Mouse (Mus musculus) adrenal gland, postnatal 4 days (tissue): Measurements from ENCODE around the gene Rbx1. TPM values are rescaled to one million over a fixed set of nuclear protein-coding genes. Genes with fewer than 3 reads are reported as not detected.

ENCODE experiments used
- DNase-seq, 2 experiments: peaks; one replicate each; pipeline ENCODE4 v3.0.0; 2021 to 2022; ENCODE audit warnings: low spot score in 2 of 2, mixed read lengths in 2 of 2
- total RNA-seq, 2 experiments: library from RNA; stranded (reverse); gene quantifications; 2 replicates each; pipeline ENCODE4 v1.2.3; 2021

Gene Rbx1
- total RNA-seq, 2 experiments from 2014 or later: 154 to 155 TPM

DNA sequence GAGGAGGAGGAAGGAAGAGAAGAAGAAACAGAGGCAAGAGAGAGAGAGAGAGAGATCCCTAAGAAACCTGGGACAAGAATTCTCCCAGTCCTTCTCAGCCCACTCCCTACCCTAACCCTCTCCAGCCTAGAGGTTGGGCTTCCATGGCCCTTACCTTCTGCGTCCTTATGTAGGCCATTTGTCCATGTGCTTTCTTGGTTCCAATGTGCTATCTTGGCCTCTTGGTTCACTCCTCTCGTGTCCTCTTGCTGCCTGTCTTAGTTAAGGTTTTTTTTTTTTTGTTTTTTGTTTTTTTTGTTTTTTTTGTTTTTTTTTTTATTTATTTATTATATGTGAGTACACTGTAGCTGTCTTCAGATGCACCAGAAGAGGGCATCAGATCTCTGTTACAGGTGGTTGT, 16.9 kb downstream of the Rbx1 start:
- DNase-seq: no peak

DNA sequence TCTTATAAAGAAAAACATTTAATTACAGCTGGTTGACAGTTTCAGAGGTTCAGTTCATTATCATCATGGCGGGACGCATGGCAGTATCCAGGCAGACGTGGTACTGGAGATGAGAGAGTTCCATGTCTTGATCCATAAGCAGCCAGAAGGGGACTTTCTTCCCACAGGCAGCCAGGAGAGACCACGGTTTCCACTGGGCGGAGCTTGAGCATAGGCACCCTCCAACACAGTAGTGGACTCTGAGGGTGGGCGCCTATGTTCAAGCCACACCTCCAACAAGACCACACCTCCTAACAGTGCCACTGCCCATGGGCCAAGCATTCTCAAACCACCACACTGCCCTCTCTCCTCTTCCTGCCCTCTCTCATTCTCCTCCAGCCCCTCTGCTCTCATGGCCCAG, 17.6 kb downstream of the Rbx1 start:
- no peak for DNase-seq

DNA sequence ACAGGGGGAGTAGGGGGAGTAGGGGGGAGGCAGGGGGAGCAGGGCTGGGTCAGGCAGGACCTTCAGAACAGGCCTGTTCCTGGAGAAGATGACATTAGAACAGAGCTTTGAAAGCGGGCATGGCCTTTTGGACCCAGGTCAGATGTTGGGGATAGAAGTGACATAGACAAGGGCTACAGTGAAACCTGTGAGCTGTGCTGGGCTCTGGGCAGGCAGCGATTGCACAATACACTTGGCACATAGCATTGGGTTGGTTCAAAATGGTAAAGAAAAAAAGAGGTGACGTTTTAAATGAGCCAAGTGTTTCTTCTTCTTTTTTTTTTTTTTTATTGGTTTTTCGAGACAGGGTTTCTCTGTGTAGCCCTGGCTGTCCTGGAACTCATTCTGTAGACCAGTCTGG, 19.4 kb downstream of the Rbx1 start:
- no peak for DNase-seq

DNA sequence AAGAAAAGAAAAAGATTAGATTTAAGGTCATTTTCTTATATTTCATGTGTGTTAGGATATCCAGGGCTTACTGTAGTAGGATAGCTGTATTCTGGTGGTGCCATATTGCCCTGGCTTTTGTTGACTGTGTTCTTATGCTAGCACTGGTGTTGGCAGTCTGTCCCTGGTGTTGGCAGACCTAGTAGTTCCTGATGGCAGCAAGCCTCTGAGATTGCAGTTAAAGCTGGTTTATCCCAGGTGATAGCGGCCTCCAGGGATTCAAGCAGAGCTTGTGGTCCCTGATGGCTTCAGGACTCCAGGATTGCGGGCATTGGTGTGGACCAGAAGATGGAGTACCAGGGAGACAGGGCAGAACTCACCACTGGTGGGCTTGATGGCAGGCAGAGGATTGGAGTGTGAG, 37.4 kb downstream of the Rbx1 start:
- no peak for DNase-seq

DNA sequence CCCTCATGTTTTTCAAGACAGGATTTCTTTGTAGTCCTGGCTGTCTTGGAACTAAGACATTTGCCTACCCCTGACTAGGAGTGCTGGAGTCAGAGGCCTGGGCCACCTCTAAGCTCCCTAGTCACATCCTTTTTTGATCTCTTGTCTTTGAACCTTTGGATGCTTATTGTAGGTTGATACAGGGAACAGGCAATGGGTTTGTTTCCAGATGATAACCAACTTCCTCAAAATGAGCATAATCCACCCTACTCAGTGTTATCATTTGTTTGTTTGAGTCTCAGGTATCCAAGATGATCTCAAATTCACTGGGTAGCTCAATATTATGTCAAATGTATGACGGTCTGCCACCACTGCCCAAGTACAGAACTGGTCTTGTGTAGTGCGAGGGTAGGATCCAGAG, 37.9 kb downstream of the Rbx1 start:
- no peak for DNase-seq

DNA sequence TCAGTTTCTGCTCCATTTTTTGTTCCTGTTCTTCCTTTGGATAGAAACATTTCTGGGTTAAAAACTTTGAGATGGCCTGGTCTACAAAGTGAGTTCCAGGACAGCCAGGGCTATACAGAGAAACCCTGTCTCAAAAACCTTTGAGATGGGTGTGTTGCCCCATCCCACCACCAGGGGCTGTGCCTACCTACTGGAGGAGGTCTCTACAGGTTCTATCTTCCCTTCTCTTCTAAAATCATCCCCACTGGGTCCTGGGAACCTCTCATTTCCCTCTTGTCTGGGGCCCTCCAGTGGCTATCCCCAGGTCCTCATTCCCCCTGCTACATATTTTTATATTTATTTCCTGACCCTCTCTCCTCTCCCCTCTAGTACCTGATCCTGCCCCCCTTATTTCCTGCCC, 41.1 kb downstream of the Rbx1 start:
- no peak for DNase-seq

DNA sequence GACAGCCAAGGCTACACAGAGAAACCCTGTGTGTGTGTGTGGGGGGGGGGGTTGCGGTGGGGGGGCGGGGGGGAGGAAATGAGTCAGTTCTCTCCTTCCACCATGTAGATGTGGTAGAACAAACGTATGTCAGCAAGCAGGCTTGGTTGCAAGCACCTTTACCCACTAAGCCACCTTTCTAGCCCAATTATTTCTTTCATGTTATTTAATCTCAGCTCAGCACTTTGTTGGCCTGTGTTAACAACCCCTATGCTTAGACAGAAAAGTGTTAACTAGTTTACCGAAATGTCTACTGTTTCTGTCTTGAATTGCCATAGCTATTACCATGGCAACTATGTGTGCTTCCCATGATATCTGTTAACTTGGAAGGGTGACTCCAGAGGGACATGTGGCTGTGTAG, 44.5 kb downstream of the Rbx1 start:
- DNase-seq: no peak

DNA sequence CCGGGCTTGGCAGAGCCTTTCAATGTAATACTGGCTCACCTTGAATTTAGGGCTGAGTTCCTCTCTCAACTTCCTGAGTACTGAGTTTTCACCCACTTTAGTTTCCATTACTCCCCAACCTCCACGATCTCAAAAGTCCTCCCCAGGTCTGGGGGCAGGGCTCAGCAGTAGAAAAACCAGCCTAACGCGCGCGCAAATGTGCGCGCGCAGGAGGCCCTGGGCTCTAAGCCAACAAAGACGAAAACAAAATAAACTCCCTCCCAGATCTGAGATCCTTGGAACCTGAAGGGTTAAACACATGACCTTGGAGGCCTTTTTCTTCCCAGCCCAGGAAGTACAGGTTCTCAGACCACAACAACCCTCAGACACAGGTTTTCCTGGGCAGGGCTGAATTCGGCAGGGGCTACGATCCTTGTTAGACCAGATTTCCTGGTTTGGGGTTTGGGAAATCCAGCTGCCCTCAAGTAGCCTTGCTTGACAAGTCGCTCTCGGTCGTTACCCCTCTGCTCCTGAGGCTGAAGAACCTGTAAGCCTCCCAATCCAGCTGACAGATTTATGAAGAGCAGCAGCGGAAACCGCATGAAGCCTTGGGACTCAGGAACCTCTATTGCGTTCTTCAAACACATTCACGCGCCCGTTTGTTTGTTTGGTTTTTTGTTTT, 45.6 kb downstream of the Rbx1 start:
- peak; percentile 60 to 68 for DNase-seq

DNA sequence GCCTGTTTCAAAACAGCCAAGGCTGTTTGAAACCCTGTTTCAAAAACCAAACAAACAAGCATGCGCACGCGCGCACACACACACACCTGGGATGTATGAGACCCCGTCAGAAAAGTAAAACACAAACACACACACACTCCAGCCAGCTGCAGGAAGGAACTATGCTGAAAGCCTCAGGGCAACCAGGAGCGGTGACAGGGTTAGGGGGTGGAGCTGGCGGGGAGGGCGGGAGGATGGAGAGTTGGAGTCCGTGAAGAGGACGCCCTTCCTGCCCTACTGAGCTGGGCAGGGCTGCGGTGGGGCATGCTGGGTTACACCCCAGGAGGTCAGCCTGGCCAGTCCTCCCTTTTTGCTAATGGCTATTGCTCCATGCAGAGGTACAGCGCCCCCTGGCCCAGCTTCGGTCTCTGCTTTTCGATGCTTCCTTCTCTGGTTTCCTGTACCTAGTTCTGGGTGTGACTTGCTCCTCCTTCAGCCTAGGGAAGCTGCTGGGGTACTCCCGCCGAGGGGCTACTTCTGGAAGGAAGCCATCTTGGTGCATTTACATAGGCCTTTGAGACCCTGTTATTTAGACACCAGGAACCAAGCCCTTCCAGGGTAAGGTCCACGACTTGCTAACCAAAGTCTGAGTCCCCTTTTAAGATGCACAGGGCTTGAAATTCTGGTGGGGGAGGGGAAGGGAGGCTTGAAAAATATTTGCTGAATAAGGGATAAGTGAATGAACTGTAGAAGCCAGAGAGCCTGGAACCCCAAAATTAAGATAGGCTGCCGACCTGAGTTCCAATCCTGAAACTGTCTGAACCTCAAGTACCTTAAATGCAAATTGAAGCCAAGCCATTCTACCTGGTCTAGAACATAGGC, 48.2 kb downstream of the Rbx1 start:
- peak; percentile 67 to 79 for DNase-seq

DNA sequence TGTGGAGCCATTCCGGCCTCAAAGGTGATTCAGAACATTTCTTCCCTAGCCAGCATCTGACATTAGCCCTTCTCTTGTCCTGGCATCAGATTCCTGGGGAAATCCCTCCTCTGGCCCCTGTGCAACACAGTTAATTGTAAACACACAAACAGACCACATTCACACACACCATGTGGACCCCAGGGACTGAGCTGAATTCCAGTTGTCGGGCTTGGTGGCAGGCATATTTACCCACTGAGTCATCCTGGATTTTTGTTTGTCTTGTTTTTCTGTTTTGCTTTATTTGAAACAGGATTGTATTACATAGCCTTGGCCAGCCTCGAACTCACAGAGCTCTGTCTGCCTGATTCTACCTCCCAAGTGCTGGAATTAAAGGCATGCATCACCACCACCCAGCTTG, 49.1 kb downstream of the Rbx1 start:
- no peak for DNase-seq

DNA sequence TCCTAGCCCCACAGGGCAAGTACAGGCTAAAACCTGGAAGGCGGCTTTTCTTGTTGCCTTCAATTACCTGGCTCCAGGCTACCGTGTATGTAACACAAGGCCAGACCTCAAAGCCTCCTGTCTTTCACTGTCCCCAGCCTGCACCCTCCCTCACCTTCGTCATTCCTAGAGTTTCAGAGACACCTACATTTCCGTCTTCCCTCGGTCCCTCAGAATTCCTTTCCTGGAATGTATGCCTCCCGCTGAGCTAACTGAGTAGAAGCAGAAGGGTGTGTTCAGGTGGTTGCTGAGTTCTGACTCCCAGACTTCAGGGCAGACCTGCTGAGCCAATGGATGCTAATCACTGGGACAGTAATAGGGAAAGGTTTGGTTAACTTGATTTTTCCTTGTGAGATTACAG, 51.9 kb downstream of the Rbx1 start:
- no peak for DNase-seq

DNA sequence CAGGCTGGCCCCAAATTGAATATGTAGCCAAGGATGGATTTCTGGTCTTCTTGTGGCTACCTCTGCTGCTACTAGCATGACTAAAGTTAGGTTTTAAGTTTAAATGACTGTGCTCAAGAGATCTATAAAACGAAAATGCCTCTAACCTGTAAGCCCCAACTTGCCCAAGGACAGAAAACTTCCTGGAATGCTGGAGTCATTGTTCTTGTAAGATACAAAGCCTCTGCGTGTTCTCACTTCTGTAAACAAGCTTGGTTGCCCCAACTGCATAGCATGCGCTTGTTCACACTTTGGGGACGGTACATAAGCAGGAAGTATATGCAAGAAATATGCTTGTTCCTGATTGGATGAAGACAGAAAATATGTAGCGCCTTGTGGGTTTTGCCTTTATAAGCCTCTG, 52.7 kb downstream of the Rbx1 start:
- DNase-seq: no peak

DNA sequence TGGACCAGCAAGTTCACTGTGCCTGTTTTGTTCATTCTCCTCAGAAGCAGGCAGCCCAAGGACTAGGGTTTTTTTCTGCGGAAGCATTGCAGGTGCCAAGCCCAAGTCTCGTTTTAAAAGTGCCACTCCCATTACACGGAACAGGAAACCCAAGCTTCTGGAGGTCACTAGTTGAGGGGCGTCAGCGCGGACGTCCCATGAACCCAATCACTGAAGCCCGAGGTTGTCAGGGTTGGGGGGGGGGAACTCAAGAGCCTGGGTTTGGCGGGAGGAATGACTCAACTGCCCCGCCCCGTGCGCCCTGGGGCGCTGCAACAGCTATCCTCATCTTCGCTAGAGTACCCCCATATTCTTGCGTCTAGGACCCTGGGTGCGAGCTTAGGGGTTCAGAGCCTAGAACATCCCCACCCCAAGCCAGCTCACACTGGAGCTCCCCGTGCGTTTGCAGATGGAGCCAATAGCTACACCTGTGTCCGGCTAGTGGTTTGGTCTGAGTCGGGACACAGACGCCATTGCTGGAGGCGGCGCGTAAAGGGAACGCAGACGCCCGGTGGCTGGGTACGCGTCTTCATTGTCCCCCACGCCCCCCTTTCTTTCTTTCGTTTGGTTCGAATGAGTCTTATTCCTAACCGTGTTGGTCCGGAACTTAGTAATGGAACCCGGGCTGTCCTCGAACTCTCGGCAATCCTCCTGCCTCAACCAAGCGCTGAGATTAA, 56.1 kb downstream of the Rbx1 start:
- DNase-seq: peak; percentile 35 to 65

DNA sequence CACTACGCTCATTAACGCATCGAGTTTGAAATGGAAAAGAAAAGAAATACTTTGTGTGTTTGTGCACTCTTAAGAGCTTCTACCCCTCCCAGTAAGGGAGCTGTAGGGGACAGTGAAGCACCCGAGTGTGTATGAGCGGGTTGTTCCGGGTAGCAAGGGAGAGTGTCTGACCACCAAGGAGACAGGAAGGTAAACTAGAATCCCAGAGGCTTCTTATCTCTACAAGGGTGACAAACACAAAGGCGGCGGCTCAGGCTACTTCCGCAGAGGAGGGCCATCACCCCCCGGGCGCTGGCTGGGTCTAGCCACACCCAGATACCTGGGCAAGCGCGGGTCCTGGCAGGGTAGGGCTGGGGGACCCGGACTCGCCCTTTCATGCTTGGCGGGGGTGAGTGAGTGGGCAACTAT, 56.7 kb downstream of the Rbx1 start:
- no peak for DNase-seq

DNA sequence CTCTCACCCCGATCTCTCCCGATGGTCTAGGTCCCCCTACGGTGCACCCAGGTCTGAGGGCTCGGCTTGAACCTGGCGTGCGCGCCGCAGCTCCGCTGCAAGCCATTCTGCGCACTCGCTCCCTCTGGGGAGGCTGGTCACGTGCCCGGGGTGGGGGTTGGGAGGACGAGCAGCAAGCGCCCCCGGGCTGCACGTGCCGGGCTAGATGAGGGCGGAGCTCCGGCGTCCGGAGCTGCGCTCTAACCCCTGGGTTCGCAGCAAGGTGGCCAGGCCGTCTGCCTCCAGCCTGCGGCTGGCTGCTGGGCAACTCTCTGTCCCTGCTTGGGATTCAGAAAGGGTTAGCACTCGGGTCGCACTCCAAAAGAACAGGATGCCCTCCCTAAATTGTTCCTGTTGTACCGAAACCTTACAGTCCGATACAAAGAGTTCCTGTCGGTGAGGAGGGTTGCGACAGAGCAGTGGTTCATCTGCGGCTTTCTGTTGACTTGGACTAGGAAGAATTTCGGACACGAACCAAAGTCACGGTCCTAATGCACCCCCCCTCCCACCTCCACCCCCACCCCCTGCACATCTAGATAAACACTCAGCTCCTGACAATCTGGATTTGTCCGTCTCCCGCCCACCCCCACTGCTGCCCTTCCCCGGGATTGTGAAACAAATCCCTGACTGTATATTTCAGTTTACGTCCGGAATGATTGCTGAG, 57.2 kb downstream of the Rbx1 start:
- peak; percentile 97 to 99 for DNase-seq

DNA sequence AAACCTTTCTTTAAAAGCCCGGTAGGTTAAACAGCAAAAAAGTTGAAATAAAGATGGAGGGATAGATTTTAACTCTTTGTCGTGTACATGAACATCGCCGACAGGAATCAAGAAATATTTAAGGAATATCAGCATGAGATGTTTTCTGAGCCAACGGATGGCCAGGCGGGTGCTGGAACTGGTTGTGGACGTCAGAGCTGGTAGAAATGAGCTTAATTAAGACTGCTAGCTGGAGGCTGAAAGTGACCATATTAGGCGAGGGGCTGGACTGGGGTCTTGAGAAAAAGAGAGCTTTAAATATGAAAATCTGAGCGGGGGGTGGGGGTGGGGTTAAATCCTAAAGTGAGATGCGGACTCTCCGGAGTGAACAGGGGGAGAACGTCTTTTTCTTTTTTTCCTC, 57.8 kb downstream of the Rbx1 start:
- DNase-seq: no peak

Other genes with a start within 250 kb of the Rbx1 start
- 1 to 10 TPM in 1 of 2 experiments, under 1 TPM in 1; 0.99 to 1.0 TPM for gene Mchr1, start 230.8 kb upstream of the Rbx1 start, total RNA-seq
- 10 to 100 TPM; 83.2 to 85.2 TPM for gene Slc25a17, start 105.5 kb upstream of the Rbx1 start, total RNA-seq
- 100 to 1,000 TPM; 157 to 177 TPM for gene St13, start 66.2 kb upstream of the Rbx1 start, total RNA-seq
- 10 to 100 TPM; 22.7 to 24.4 TPM for gene Xpnpep3, start 66.2 kb upstream of the Rbx1 start, total RNA-seq
- under 1 TPM in 1 of 2 experiments, not detected in 1; 0.31 TPM for gene Dnajb7, start 58.0 kb upstream of the Rbx1 start, total RNA-seq
- gene Ep300, start 119.1 kb downstream of the Rbx1 start, total RNA-seq: 10 to 100 TPM; 78.9 to 84.0 TPM
- gene L3mbtl2, start 197.6 kb downstream of the Rbx1 start, total RNA-seq: 10 to 100 TPM; 22.7 to 23.6 TPM
- 1 to 10 TPM; 3.9 to 4.3 TPM for gene Chadl, start 231.0 kb downstream of the Rbx1 start, total RNA-seq